Mouse (Mus musculus): ENCODE results near the gene Parp6.

DNA sequence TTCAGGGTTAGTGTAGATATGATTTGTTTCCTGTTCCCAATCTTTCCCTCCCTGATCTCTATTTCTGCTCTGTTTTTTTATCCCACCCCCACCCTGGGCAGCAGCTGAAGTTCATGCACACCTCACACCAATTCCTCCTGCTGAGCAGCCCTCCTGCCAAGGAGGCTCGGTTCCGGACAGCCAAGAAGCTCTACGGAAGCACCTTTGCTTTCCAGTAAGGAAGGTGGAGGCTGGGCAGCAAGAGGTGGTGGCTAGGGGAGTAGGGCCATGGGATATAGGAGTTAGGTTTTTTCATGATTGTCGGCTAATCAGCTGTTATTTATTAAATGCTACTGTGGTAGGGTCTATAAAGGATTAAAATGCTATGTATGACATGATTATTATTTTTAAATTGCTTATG, 22.9 kb downstream of the Parp6 start:
- TF ChIP-seq TAL1 (conservative IDR thresholded peaks at IDR 0.05; ENCODE audit: low read depth, low read length) (no peak), CTCF (IDR thresholded peaks at IDR 0.05; ENCODE audit: low read depth, low read length) (no peak), GATA2 (IDR thresholded peaks at IDR 0.05; ENCODE audit: borderline replicate concordance, low read depth, low read length) (no peak), POLR2AphosphoS5 (IDR thresholded peaks at IDR 0.05; ENCODE audit: insufficient replicate concordance, low read depth, low read length) (no peak)
